Mouse (Mus musculus) gastrocnemius, adult 18-20 months (tissue): Measurements from ENCODE around the gene Degs1. TPM values are rescaled to one million over a fixed set of nuclear protein-coding genes. Genes with fewer than 3 reads are reported as not detected.
"Not testable (repeated sequence)": the region's sequence is repeated elsewhere in the genome, so short reads cannot be mapped to it uniquely, and the experiment has no call there.

Source experiments
- DNase-seq: peaks from one replicate; pipeline ENCODE4 v3.0.0; 2021; ENCODE audit warnings: low spot score
- long read RNA-seq, 2 experiments: library from polyadenylated mRNA; stranded (forward); transcript quantifications; one replicate each; pipeline ENCODE4 v2.0.0; 2021
- total RNA-seq, 2 experiments: library from RNA; stranded (reverse); gene quantifications; 2 replicates each; pipeline ENCODE4 v1.2.3; 2021

Degs1 gene
- 10 to 100 TPM; 15.8 to 17.0 TPM for total RNA-seq
- long read RNA-seq, experiment 1, transcript Degs1-201 (3 exons, 2,048 nt), result major isoform, 25 of 26 reads
- long read RNA-seq, experiment 1, partial matches to known transcripts, result 1 of 26 reads
- long read RNA-seq, experiment 1, other reads (novel, unspliced or antisense), result 0 of 26 reads
- long read RNA-seq, experiment 2, transcript Degs1-201 (3 exons, 2,048 nt), result major isoform, 25 of 28 reads
- long read RNA-seq, experiment 2, partial matches to known transcripts, result 0 of 28 reads
- long read RNA-seq, experiment 2, other reads (novel, unspliced or antisense), result 3 of 28 reads

- DNase-seq, result peak; percentile 97
These were observed at the start of gene Degs1 for GRCm38 (mm10) chr1:182282091-182283075. Gene Degs1, minus strand, starts transcription at chr1:182282804.

GRCm38 (mm10) chr1:182325919-182326318 lies 43.3 kb upstream of the Degs1 start:
- DNase-seq, result no peak

DNA sequence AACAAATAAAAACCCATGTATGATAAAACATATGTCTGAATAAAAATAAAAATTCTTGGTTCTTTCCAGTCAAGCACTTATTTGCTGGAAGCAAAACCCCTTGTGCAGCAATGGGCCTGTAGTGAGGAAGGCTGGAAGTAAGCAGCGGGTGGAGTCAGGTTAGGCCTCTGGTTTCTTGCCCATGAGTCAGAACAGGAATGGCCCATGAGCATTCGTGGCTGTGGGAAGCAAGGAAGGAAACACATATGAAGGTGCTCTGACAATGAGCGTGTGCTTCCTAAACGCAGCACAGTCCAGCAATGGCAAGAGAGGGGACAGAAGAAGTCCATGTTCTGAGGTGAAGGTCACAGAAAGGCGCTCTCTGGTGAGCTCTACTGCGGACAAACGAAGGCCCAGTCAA lies 41.9 kb upstream of the Degs1 start:
- no peak for DNase-seq

DNA sequence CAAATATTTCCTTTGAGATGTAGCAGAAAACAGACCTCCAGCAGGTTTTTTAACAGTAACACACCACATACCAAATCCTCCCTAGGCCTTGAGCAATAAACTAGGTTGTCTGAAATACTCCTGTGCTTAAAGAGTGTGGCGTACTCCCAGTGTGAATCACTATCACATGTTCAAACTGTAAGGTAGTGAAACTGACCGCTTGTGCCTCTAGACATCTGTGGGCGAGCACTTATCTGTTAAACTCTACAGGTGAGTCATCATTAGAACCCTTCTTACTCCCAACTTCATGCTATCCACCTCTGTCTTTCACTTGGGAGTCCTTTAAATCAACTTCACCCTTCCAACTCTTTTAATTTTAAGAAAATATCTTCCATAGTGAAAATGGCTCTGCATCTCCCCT lies 40.5 kb upstream of the Degs1 start:
- no peak for DNase-seq

DNA sequence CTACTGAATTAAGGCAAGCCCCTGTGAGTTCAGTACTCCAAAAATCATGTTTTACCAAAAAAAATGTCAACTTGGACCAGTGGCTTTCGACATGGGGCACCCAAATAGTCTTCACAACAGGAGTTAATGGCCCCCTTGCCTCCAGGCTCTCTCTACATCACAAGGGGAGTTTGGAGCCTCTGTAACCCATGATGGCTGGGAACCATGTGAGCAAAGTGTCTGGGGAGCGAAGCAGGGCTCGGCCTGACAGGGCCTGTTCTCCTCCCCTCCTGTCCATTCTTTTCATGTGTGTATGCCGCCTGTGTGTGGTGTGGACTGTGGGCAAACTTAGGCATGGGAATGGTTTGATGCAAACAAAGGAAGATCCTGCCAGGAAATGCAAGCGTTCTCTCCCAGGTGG lies 31.6 kb upstream of the Degs1 start:
- DNase-seq, result no peak

DNA sequence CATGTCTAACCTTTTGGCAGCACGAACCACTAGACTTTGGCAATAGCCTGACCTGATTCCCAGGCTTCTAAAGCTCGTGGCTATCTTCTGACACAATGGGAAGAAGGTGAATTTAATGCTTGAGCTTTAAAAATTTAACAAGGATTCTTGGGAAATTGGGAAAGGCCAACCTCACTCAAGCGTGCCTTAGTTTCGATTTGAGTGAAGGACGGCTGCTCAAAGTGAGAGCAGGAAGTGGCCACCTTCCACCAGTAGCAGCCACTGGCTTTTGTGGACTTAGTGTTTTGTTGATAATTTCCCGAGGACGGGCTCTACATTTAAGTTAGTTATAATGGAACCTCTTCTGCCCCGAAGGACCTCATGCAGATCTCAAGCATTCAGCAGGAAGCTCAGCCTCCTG lies 30.6 kb upstream of the Degs1 start:
- no peak for DNase-seq

GRCm38 (mm10) chr1:182311376-182311775 lies 28.8 kb upstream of the Degs1 start:
- no peak for DNase-seq

GRCm38 (mm10) chr1:182310316-182310715 lies 27.7 kb upstream of the Degs1 start:
- no peak for DNase-seq

- DNase-seq, result no peak
These were observed 26.8 kb upstream of the Degs1 start for GRCm38 (mm10) chr1:182309403-182309802.

GRCm38 (mm10) chr1:182302916-182303315 lies 20.3 kb upstream of the Degs1 start:
- no peak for DNase-seq

DNA sequence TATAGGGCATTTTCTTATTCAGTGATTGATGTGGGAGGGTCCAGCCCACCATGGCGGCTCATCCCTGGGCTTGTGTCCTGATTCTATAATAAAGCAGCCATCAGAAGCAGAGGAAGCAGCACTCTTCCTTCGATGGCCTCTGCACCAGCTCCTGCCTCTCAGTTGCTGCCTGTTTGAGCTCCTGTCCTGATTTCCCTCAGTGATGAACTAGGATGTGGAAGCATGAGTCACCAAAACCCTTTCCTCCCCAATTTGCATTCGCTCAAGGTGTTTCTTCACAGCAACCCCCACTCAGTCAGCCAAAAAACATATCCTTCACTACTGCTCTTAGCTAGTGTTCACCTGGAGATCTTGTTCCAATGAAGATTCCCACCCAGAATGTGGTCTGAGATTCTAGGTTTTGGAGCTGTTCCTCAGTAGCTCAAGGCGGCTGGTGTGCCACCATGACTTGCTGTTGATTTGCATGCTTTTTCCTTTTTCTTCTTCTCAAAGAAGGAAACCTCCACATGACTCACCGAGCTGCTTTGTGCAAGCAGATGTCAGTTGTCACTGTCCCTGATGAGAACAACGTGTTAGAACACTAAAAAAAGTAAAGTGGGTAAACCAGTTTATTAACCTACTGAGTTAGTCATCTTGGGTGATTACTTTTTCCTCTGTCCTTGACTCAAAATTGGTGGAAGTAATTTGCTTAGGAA lies 19.7 kb upstream of the Degs1 start:
- no peak for DNase-seq

GRCm38 (mm10) chr1:182297821-182298220 lies 15.2 kb upstream of the Degs1 start:
- DNase-seq, result no peak

GRCm38 (mm10) chr1:182297246-182297645 lies 14.6 kb upstream of the Degs1 start:
- DNase-seq, result no peak

DNA sequence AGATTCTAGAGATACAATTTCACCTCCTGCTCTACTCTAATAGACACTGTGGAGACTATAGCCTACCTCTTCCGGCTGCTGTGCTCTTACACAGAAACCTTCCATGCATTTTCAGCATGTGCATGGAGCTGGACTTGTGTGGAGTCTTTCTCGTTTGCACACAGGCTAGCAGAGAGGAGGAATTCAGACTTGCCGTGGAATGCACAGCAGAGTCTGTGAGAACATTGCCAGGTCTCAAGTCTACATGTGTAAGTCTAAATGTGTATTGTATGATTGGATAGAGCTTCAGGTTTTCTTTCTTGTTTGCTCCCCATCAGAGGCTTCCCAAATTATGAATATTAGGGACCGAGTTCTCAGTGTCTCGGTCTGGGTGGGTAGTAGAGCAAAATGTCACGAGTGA lies 14.2 kb upstream of the Degs1 start:
- no peak for DNase-seq

DNA sequence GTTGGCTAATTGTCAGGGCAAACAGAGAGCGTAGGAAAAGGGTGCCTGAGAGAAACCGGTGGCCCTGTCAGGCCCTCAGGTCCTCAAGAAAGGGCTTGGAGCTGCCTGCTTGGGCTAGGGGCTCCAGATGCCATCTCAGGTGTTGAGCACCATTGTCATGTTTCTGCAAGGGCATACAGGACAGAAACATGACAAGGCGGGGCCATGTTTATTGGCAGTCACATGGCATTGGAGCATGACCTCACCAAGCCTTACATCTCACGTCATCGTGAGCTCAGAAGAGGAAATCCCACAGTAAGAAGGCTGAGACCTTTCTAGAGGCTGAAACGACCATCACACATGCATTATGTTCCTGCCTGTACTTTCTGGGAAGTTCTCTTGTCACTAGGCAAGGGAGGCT lies 13.5 kb upstream of the Degs1 start:
- DNase-seq, result no peak

DNA sequence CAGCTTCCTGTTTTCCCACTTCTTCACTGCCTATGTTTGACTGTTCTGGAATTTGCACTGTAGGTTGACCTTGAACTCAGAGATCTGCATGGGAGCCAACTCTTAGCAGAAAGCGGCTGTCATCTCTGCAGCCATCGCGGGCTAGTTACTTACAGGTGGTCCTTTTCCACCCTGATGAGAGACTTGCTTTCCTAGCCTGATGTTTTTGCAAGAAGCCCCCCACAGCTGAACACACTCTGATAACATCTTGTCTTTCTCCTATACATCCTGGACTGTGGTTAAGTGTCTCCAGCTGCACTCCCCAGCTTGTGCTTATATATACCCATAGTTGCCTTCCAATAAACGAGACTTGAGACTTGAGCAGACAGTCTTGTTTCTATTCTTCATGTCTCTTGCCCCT lies 9.7 kb upstream of the Degs1 start:
- no peak for DNase-seq

GRCm38 (mm10) chr1:182290741-182291140 lies 8.1 kb upstream of the Degs1 start:
- DNase-seq, result not testable (repeated sequence)

DNA sequence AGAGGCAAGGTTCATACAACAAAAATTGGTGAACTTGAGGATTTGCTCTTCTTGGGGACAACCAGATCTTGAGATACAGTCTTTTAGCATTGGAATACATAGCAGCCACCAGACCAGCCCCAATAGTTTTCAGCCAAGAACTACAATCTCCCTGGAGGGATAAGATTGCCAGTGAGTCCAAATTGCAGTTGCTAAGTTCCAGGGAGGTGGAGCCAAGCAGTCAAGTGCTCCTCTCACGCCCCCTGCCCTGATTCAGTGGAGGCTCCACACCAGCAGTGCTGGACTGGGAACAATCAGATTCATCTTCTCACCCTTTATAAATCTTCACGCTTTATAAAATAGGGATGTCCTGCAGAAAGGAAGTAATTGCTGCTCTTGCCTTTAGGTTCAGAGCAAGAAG lies 7.2 kb upstream of the Degs1 start:
- DNase-seq, result peak; percentile 15

- DNase-seq, result no peak
These were observed 6.0 kb upstream of the Degs1 start for GRCm38 (mm10) chr1:182288601-182289000.

DNA sequence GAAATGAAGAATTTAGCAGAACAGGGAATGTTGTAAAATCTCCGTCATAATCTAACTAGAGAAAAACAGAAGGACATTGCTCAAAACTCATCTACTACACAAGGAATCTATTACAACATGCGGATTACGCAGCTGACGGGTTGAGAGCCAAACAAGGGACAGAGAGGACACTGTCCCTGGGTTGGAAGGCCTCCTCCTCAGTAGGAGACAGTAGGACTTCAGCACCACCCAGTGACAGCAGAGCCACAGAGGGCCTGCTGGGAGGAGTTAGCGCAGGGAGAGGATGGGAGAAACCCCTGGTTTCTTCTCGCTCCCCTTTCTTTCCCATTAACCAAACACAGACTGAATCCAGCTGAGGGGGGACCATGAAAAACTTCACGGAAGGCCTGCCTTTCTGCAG lies 5.2 kb upstream of the Degs1 start:
- no peak for DNase-seq

DNA sequence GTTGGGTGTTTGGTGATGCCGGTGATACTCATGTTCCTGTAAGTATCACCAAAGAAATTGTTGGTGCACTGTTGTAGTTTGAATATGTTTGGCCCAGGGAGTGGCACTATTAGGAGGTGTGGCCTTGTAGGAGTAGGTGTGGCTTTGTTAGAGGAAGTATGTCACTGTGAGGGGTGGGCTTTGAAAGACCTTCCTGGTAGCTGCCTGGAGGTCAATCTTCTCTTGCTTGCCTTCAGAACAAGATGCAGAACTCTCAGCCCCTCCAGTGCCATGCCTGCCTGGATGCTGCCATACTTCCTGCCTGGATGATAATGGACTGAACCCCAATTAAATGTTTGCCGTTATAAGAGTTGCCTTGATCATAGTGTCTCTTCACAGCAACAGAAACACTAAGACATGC lies 2.2 kb upstream of the Degs1 start:
- DNase-seq, result no peak

DNA sequence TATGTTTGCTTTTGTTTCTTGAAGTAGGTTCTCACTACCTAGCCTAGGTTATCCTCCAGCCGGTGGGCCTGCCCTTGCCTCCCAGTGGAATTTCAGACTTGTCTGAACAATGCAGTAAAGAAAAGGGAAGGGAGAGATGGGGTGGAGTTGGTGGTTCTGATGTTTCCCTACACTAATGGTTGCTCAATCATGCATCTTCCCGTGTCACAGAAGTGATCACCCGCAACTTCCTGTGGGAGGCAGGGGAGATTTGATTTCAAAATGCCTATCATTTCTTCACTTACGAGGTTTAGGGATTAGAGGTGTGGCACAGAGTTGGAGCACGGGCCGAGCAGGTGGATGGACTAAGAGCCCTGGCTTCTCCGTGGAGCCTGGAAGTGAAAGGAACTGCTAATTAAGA lies 627 bp upstream of the Degs1 start:
- DNase-seq, result peak; percentile 16
